In genomic region chr13:120048608-120049007, GRCm38 (mm10) we compare ENCODE assay signal across 40 mouse cellular contexts. TPM values are rescaled to one million over a fixed set of nuclear protein-coding genes. Genes with fewer than 3 reads are reported as not detected.
"Had no signal": no experiment of that assay in that cellular context is flagged by ENCODE, and none has a peak within 500 bp of the region (broad histone marks: within the 10 kb centered on the region; RNA-seq: fewer than 3 reads in every experiment).

No protein-coding gene starts in this region.

RNA-seq across cellular contexts. Expression of gene Gm21188, which starts 3.4 kb away (rescaled TPM):
- total RNA-seq: heart, postnatal 10 days; heart, postnatal 4 days; hindbrain, postnatal 0 days; layer of hippocampus, adult 2 months; layer of hippocampus, adult 8-10 months; layer of hippocampus, postnatal 14 days; layer of hippocampus, postnatal 25 days; layer of hippocampus, postnatal 36 days had no signal
- polyA plus RNA-seq: heart, embryonic 10.5 days; heart, embryonic 11.5 days; heart, embryonic 12.5 days; heart, embryonic 13.5 days; heart, embryonic 14.5 days; heart, embryonic 15.5 days; hindbrain, embryonic 10.5 days; hindbrain, embryonic 11.5 days; hindbrain, embryonic 12.5 days; hindbrain, embryonic 13.5 days; hindbrain, embryonic 14.5 days; hindbrain, embryonic 15.5 days; hindbrain, embryonic 16.5 days; intestine, embryonic 14.5 days; intestine, embryonic 16.5 days; intestine, postnatal 0 days; kidney, embryonic 14.5 days; kidney, embryonic 16.5 days had no signal

RNA-seq across cellular contexts. Expression of gene Gm36079, which starts 21.8 kb away (rescaled TPM):
- total RNA-seq: heart, adult 8-10 months; heart, postnatal 10 days; heart, postnatal 14 days; heart, postnatal 25 days; heart, postnatal 36 days; heart, postnatal 4 days; hindbrain, postnatal 0 days; layer of hippocampus, adult 18-20 months; layer of hippocampus, adult 2 months; layer of hippocampus, adult 8-10 months; layer of hippocampus, postnatal 10 days; layer of hippocampus, postnatal 14 days; layer of hippocampus, postnatal 25 days; layer of hippocampus, postnatal 36 days had no signal
- polyA plus RNA-seq: heart, embryonic 10.5 days; heart, embryonic 11.5 days; heart, embryonic 12.5 days; heart, embryonic 13.5 days; heart, embryonic 14.5 days; heart, embryonic 15.5 days; heart, embryonic 16.5 days; heart, postnatal 0 days; hindbrain, embryonic 10.5 days; hindbrain, embryonic 11.5 days; hindbrain, embryonic 12.5 days; hindbrain, embryonic 13.5 days; hindbrain, embryonic 14.5 days; hindbrain, embryonic 15.5 days; hindbrain, embryonic 16.5 days; hindbrain, postnatal 0 days; inflammation-experienced regulatory T-cells, adult 6 months; intestine, embryonic 14.5 days; intestine, embryonic 15.5 days; intestine, embryonic 16.5 days; intestine, postnatal 0 days; kidney, adult 2 months; kidney, embryonic 14.5 days; kidney, embryonic 15.5 days; kidney, embryonic 16.5 days; kidney, postnatal 0 days; large intestine, adult 2 months had no signal
